Mouse (Mus musculus) limb, embryonic 14.5 days (tissue): ENCODE measurements at regions not wholly inside any gene's neighbourhood (a gene's known extent, or its start where the extent isn't known, plus 50 kb on each side); places are given as distances from the start of the nearest gene placed in this dataset.

Experiments
- ATAC-seq: fragments of 200-750 bp; cut with Nextera tagmentation; 2 replicates; pipeline ENCODE4 v1.8.0; 2017; ENCODE audit warnings: low read depth, moderate number of reproducible peaks, moderate TSS enrichment; ENCODE audit not compliant: low FRiP score
- DNase-seq: peaks from one replicate; pipeline ENCODE4 v3.0.0-alpha.2; 2015; ENCODE audit warnings: low spot score
- H3K27ac ChIP-seq: fragments of 300-500 bp; sonication (generic); replicated peaks from 2 replicates; pipeline ENCODE4 v1.5.1; 2014; ENCODE audit warnings: low read depth, mild to moderate bottlenecking, low read length, moderate library complexity, mixed read lengths
- H3K27me3 ChIP-seq: fragments of 300-500 bp; sonication (generic); 2 replicates; pipeline ENCODE4 v1.6.1; 2014; ENCODE audit warnings: low read length, mixed read lengths; ENCODE audit not compliant: control insufficient read depth, insufficient read depth
- H3K36me3 ChIP-seq: fragments of 300-500 bp; sonication (generic); 2 replicates; pipeline ENCODE4 v1.6.1; 2014; ENCODE audit warnings: mild to moderate bottlenecking, low read length, moderate library complexity, mixed read lengths; ENCODE audit not compliant: control insufficient read depth, insufficient read depth
- H3K4me1 ChIP-seq: fragments of 300-500 bp; sonication (generic); 2 replicates; pipeline ENCODE4 v1.6.1; 2014; ENCODE audit warnings: antibody characterized with exemption, low read length, mixed read lengths; ENCODE audit not compliant: control insufficient read depth, insufficient read depth
- H3K4me2 ChIP-seq: fragments of 300-500 bp; sonication (generic); replicated peaks from 2 replicates; pipeline ENCODE4 v1.6.1; 2014; ENCODE audit warnings: low read depth, mild to moderate bottlenecking, low read length, moderate library complexity; ENCODE audit not compliant: severe bottlenecking
- H3K4me3 ChIP-seq: fragments of 300-500 bp; sonication (generic); replicated peaks from 2 replicates; pipeline ENCODE4 v1.5.1; 2014; ENCODE audit warnings: low read length
- H3K9ac ChIP-seq: fragments of 300-500 bp; sonication (generic); 2 replicates; pipeline ENCODE4 v1.6.1; 2014; ENCODE audit warnings: mild to moderate bottlenecking, low read depth, low read length, moderate library complexity; ENCODE audit not compliant: severe bottlenecking
- H3K9me3 ChIP-seq: fragments of 300-500 bp; sonication (generic); 2 replicates; pipeline ENCODE4 v1.6.1; 2016; ENCODE audit warnings: low read length; ENCODE audit not compliant: control insufficient read depth
- POLR2A ChIP-seq: fragments of 200-500 bp; IDR thresholded peaks from 2 replicates; pipeline ENCODE4 v1.8.0; 2012; ENCODE audit warnings: inconsistent platforms, mild to moderate bottlenecking, moderate library complexity, borderline replicate concordance; ENCODE audit not compliant: insufficient read depth, insufficient read length; ENCODE audit errors: extremely low read depth
- WGBS: fragments of 180-500 bp; shearing (Covaris S2); extraction: QIAGEN DNeasy Blood & Tissue Kit; methylation state at CpG from one replicate; pipeline ENCODE4 v1.1.7; 2014; 5-methylcytosine and 5-hydroxymethylcytosine counted together

DNA sequence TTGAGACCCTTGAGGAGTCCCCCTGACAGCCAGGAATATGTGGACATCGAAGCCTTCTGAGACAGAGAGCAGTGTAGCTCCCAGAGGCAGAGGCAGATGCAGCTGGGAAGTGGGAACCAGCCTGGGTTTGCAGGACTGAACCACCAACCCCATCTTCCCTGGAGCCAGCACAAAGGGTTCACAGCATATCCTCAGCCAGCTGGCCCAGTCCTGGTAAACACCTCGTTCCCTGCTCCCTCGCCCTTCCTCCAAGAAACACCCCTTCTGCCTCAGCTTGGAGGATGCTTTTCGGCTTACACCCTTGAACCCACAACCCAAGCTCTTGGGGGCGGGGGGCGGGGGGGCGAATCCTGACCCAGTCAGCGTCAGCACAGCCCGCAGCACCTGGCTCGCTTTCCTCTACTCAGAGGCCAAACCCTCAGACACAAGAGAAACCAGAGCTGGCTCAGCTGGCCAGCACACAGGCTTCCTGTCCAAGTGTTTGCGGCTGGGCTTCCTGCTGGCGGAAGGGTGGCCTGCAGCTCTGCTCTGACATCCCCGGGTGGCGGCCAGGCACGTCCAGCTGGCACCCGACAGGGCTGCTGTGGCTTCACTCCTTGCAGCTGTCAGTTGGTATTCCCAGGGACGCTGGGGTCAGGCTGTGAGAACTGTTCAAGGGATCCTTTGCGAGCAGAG, 82.6 kb downstream of the Cpn2 start:
- DNase-seq (peak; percentile 85), ATAC-seq (peak; percentile 83)
- H3K9ac ChIP-seq: no peak overlapping the region
- no peaks in the 10 kb centered on the region for H3K9me3 ChIP-seq
- H3K4me1 ChIP-seq: peaks cover 48% of the 10 kb centered on the region
- no peak for TF ChIP-seq POLR2A
- H3K27ac ChIP-seq: peak overlapping the region; percentile 68
- peak overlapping the region; percentile 18 for H3K4me2 ChIP-seq
- 17% methylated on average over 18 of the region's 18 CpGs for WGBS
- no peaks in the 10 kb centered on the region for H3K27me3 ChIP-seq
- no peak overlapping the region for H3K4me3 ChIP-seq
- H3K36me3 ChIP-seq: no peaks in the 10 kb centered on the region

- TF ChIP-seq POLR2A: no peak
- 44% methylated on average over 7 of the region's 7 CpGs for WGBS
- H3K4me3 ChIP-seq: no peak overlapping the region
- no peaks in the 10 kb centered on the region for H3K27me3 ChIP-seq
- no peak for DNase-seq
- H3K4me1 ChIP-seq: peaks cover 58% of the 10 kb centered on the region
- no peaks in the 10 kb centered on the region for H3K9me3 ChIP-seq
- no peak overlapping the region for H3K4me2 ChIP-seq
- no peak for ATAC-seq
- H3K27ac ChIP-seq: peak overlapping the region; percentile 68; the same call in 1 of the 2 replicates
- H3K9ac ChIP-seq: no peak overlapping the region
- no peaks in the 10 kb centered on the region for H3K36me3 ChIP-seq
Observed at GRCm38 (mm10) chr16:30185707-30186106, 81.6 kb downstream of the Cpn2 start.

- no peak for ATAC-seq
- Histone ChIP-seq H3K4me2 (no peak overlapping the region), H3K36me3 (no peaks in the 10 kb centered on the region), H3K9me3 (no peaks in the 10 kb centered on the region), H3K4me3 (no peak overlapping the region), H3K4me1 (peaks cover 63% of the 10 kb centered on the region), H3K27me3 (no peaks in the 10 kb centered on the region), H3K9ac (no peak overlapping the region), H3K27ac (0 out of 2 replicates have a peak overlapping the region, but pooled peaks have one; percentile 28)
- WGBS: 63% methylated on average over 15 of the region's 15 CpGs
- no peak for DNase-seq
- TF ChIP-seq POLR2A: no peak
Observed at GRCm38 (mm10) chr16:30186201-30186700, 81.0 kb downstream of the Cpn2 start.

- Histone ChIP-seq H3K27me3 (no peaks in the 10 kb centered on the region), H3K9me3 (no peaks in the 10 kb centered on the region), H3K4me3 (no peak overlapping the region), H3K36me3 (no peaks in the 10 kb centered on the region), H3K9ac (no peak overlapping the region), H3K4me1 (peaks cover 63% of the 10 kb centered on the region), H3K4me2 (no peak overlapping the region), H3K27ac (0 out of 2 replicates have a peak overlapping the region, but pooled peaks have one; percentile 10)
- 71% methylated on average over 10 of the region's 10 CpGs for WGBS
- DNase-seq (no peak), ATAC-seq (no peak)
- TF ChIP-seq POLR2A: no peak
Observed at GRCm38 (mm10) chr16:30186701-30187270, 80.5 kb downstream of the Cpn2 start.

- Histone ChIP-seq H3K27ac (peak overlapping the region; percentile 48; the same call in 1 of the 2 replicates), H3K27me3 (no peaks in the 10 kb centered on the region), H3K9ac (no peak overlapping the region), H3K4me1 (peaks cover 63% of the 10 kb centered on the region), H3K4me3 (peak overlapping the region; percentile 20; the same call in 1 of the 2 replicates), H3K9me3 (no peaks in the 10 kb centered on the region), H3K4me2 (peak overlapping the region; percentile 49), H3K36me3 (no peaks in the 10 kb centered on the region)
- ATAC-seq: no peak
- no peak for TF ChIP-seq POLR2A
- no peak for DNase-seq
- 28% methylated on average over 9 of the region's 9 CpGs for WGBS
Observed at GRCm38 (mm10) chr16:30187400-30187799, 79.9 kb downstream of the Cpn2 start.
